Mouse (Mus musculus) myocyte (in vitro differentiated cells): ENCODE results near the gene Tmem252. TPM values are rescaled to one million over a fixed set of nuclear protein-coding genes. Genes with fewer than 3 reads are reported as not detected.
A peak's percentile ranks its signal among the peaks of the same experiment; 100 is the strongest.
"Not testable (repeated sequence)": the region's sequence is repeated elsewhere in the genome, so short reads cannot be mapped to it uniquely, and the experiment has no call there.

Source experiments
- H3K27me3 ChIP-seq: one replicate; pipeline ENCODE4 v1.6.1; 2011; ENCODE audit not compliant: control insufficient read depth, insufficient read depth, insufficient read length
- H3K36me3 ChIP-seq: one replicate; pipeline ENCODE4 v1.6.1; 2011; ENCODE audit not compliant: control insufficient read depth, insufficient read depth
- H3K4me2 ChIP-seq: one replicate; pipeline ENCODE4 v1.6.1; 2011; ENCODE audit warnings: low read depth, control low read depth
- H3K4me3 ChIP-seq: one replicate; pipeline ENCODE4 v1.5.1; 2011; ENCODE audit warnings: mild to moderate bottlenecking, control low read depth, moderate library complexity
- H3K79me2 ChIP-seq: one replicate; pipeline ENCODE4 v1.6.1; 2011; ENCODE audit not compliant: control insufficient read depth, insufficient read depth
- H3ac ChIP-seq: one replicate; pipeline ENCODE4 v1.6.1; 2011; ENCODE audit not compliant: control insufficient read depth, insufficient read length
- CEBPB ChIP-seq: IDR thresholded peaks from 2 replicates; pipeline ENCODE4 v1.6.1; 2011; ENCODE audit warnings: mild to moderate bottlenecking, moderate library complexity; ENCODE audit not compliant: poor library complexity, insufficient read depth, severe bottlenecking
- E2F4 ChIP-seq: IDR thresholded peaks from one replicate; pipeline ENCODE4 v1.6.1; 2011; ENCODE audit warnings: mild to moderate bottlenecking, control low read depth, moderate library complexity; ENCODE audit not compliant: insufficient read depth
- MAX ChIP-seq: IDR thresholded peaks from one replicate; pipeline ENCODE4 v1.6.1; 2011; ENCODE audit warnings: low read depth, mild to moderate bottlenecking, control low read depth
- MYOD1 ChIP-seq, 3 experiments: IDR thresholded peaks; one replicate each; pipeline ENCODE4 v1.6.1; 2011; ENCODE audit warnings: control low read depth in 2 of 3, low read depth in 2 of 3, mild to moderate bottlenecking in 2 of 3, moderate library complexity in 1 of 3; ENCODE audit not compliant: insufficient read length in 2 of 3, control insufficient read depth in 1 of 3
- MYOG ChIP-seq, 3 experiments: IDR thresholded peaks; one replicate each; pipeline ENCODE4 v1.6.1; 2011; ENCODE audit warnings: control low read depth in 2 of 3, low read depth in 2 of 3, mild to moderate bottlenecking in 2 of 3; ENCODE audit not compliant: insufficient read length in 2 of 3, control insufficient read depth in 1 of 3, insufficient read depth in 1 of 3
- POLR2A ChIP-seq: IDR thresholded peaks from one replicate; pipeline ENCODE4 v1.6.1; 2011; ENCODE audit warnings: low read depth, mild to moderate bottlenecking, control low read depth, moderate library complexity; ENCODE audit not compliant: insufficient read length
- POLR2AphosphoS2 ChIP-seq: IDR thresholded peaks from one replicate; pipeline ENCODE4 v1.6.1; 2011; ENCODE audit warnings: low read depth, control low read depth; ENCODE audit not compliant: insufficient read length
- REST ChIP-seq: IDR thresholded peaks from one replicate; pipeline ENCODE4 v1.6.1; 2011; ENCODE audit warnings: mild to moderate bottlenecking, control low read depth, moderate library complexity; ENCODE audit not compliant: insufficient read depth, insufficient read length
- SRF ChIP-seq: IDR thresholded peaks from one replicate; pipeline ENCODE4 v1.6.1; 2011; ENCODE audit warnings: low read depth; ENCODE audit not compliant: control insufficient read depth, insufficient read length
- TCF12 ChIP-seq: IDR thresholded peaks from one replicate; pipeline ENCODE4 v1.6.1; 2011; ENCODE audit warnings: mild to moderate bottlenecking, control low read depth; ENCODE audit not compliant: poor library complexity, insufficient read depth, severe bottlenecking
- TCF3 ChIP-seq: IDR thresholded peaks from one replicate; pipeline ENCODE4 v1.6.1; 2011; ENCODE audit warnings: low read depth, control low read depth; ENCODE audit not compliant: insufficient read length
- USF1 ChIP-seq: IDR thresholded peaks from one replicate; pipeline ENCODE4 v1.6.1; 2011; ENCODE audit warnings: low read depth, mild to moderate bottlenecking, control low read depth, moderate library complexity
- polyA plus RNA-seq: library from polyadenylated mRNA; unstranded; fragments of >200 nt; fragmentation: generic; extraction: Trizol; gene quantifications from one replicate; pipeline ENCODE4 v1.2.1, GENCODE M21; 2012; ENCODE audit warnings: missing spikeins

Tmem252 gene
- polyA plus RNA-seq, 1 experiment = 2.7 TPM

DNA sequence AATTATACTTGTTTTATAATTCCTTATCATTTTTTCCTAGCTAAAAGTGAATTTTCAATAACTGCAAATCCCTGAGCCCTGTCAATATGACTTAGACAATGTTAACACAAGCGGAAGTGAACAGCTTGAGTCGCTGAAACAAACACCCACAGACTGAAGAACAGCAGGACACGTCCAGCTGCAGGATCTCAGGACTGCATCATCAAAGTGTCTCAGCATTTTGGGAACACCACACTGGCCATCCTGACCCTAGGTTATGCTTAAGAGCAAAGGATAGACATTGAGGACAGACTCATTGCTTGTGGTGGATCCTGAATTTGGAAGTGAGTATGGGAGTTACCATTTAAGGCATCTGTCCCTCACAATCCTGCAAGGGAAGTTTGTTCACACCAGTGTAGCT is 25.4 kb downstream of the Tmem252 start:
- Histone ChIP-seq H3K4me2 (peak overlapping the region; percentile 48), H3K4me3 (no peak overlapping the region), H3K36me3 (no peaks in the 10 kb centered on the region), H3K27me3 (no peaks in the 10 kb centered on the region), H3K79me2 (no peaks in the 10 kb centered on the region), H3ac (no peak overlapping the region)
- TF ChIP-seq TCF12 = no peak
- no peak for TF ChIP-seq TCF3
- no peak for TF ChIP-seq E2F4
- no peak for TF ChIP-seq USF1

DNA sequence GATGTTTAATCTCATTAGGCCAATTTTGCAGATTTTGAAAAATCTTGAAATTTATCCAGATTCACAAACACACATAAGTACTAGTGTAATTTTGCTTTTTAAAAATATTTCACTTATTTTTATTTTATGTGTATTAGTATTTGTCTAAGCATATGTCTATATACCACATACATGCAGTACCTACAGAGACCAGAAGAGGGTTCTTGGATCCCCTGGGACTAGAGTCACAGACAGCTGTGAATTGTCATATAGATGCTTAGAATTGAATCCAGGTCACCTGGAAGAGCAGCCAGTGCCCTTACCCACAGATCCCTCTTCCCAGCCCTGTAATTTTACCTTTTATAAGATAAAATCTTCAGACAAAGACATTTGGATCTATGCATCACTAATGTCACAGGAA is 26.1 kb downstream of the Tmem252 start:
- TF ChIP-seq USF1 = no peak
- TF ChIP-seq POLR2A = no peak
- no peaks in the 10 kb centered on the region for H3K79me2 ChIP-seq
- no peaks in the 10 kb centered on the region for H3K36me3 ChIP-seq
- H3ac ChIP-seq = no peak overlapping the region
- no peak overlapping the region for H3K4me3 ChIP-seq
- H3K27me3 ChIP-seq = no peaks in the 10 kb centered on the region
- H3K4me2 ChIP-seq = peak overlapping the region; percentile 39

DNA sequence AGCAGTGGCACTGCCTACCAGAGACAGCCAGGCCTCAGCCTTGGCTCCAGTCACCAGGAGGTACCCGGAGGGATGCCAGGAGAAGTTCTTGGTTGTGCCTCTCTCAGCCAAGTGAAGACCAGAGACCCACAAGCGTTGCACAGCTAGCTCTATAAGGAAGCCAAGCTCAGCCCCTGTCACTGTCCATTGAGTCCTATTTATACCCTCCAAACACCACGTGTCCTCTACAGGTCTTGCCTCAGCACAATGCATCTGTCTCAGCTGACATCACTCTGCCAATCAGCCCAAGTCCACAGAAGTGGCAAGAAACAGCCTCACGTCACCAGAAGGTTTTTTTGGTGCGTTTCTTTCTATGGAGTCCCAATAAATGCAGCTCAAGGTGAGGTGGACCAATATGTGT is 26.9 kb downstream of the Tmem252 start:
- H3ac ChIP-seq = no peak overlapping the region
- TF ChIP-seq POLR2A (no peak), TCF12 (no peak), TCF3 (no peak), SRF (no peak), REST (no peak), USF1 (peak; percentile 62), CEBPB (no peak), MYOD1 (IDR thresholded peaks at IDR 0.05; ENCODE audit: control insufficient read depth in 1 of 3, insufficient read length in 2 of 3, low read depth in 2 of 3) (peak in 2 of 3 experiments; percentile 29 to 34), MYOG (IDR thresholded peaks at IDR 0.05; ENCODE audit: control insufficient read depth in 1 of 3, insufficient read depth in 1 of 3, insufficient read length in 2 of 3, low read depth in 2 of 3) (no peak)
- H3K4me2 ChIP-seq = peak overlapping the region; percentile 39
- no peaks in the 10 kb centered on the region for H3K36me3 ChIP-seq
- H3K79me2 ChIP-seq = no peaks in the 10 kb centered on the region
- no peak overlapping the region for H3K4me3 ChIP-seq
- H3K27me3 ChIP-seq = no peaks in the 10 kb centered on the region

DNA sequence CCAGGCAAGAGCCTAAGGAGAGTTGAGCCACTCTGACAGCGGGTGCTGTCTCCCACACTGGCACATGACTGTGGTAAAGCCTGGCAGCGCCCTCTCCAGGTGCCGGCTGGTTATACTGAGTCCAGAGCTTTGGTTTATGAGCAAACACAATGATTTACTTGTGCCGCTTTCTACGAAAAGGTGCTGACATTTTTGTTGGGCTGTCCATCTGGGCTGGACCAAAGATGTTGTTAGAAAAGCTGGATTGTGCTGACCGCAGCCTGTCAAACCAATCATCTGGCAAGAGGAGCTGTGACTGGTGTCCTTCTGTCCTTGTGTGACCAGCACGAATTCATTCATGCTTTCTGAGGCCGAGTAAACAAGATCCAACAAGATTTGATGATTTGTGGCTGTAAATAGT is 27.9 kb downstream of the Tmem252 start:
- Histone ChIP-seq H3K4me2 (no peak overlapping the region), H3K27me3 (no peaks in the 10 kb centered on the region), H3K36me3 (no peaks in the 10 kb centered on the region), H3K4me3 (no peak overlapping the region), H3K79me2 (no peaks in the 10 kb centered on the region), H3ac (no peak overlapping the region)
- TF ChIP-seq SRF (no peak), POLR2AphosphoS2 (no peak), POLR2A (no peak), TCF12 (no peak), E2F4 (no peak), REST (no peak), CEBPB (no peak)

DNA sequence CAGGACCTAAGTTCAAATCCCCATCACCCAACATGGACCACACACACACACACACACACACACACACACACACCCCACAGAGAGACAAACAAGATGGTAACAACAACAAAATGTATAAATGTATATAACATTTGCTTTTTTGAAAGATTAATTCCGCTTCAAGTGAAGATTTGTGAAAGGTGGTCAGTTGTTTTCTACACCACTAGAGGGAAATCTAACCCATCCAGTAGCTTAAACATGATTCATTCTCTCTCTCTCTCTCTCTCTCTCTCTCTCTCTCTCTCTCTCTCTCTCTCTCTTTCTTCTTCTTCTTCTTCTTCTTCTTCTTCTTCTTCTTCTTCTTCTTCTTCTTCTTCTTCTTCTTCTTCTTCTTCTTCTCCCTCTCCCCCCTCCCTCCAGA is 29.4 kb downstream of the Tmem252 start:
- not testable (repeated sequence) for H3ac ChIP-seq, H3K27me3 ChIP-seq, H3K36me3 ChIP-seq, H3K79me2 ChIP-seq, H3K4me2 ChIP-seq, H3K4me3 ChIP-seq

DNA sequence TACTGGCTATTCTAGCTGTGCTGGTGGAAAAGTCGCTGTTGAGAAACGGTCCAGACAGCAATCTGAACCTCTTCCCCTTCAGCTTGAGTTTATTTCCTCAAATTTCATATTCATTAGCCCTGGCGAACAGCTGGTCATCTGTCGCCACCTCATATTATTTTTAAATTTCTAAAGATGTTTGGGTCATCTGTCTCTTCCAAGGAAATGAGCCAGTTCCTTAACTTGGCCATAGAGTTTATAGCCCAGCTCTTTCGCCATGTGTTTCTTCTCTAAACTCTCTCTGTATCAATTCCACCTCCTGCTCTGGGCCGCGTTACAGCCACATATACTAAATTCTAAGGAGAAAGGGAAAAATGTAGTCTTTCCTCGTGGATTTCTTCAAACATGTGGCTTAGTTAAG is 29.9 kb downstream of the Tmem252 start:
- H3K36me3 ChIP-seq = no peaks in the 10 kb centered on the region
- H3K79me2 ChIP-seq = no peaks in the 10 kb centered on the region
- H3ac ChIP-seq = no peak overlapping the region
- no peak overlapping the region for H3K4me3 ChIP-seq
- TF ChIP-seq TCF12 (peak; percentile 11), USF1 (no peak), CEBPB (no peak), E2F4 (no peak), MYOD1 (IDR thresholded peaks at IDR 0.05; ENCODE audit: control insufficient read depth in 1 of 3, insufficient read length in 2 of 3, low read depth in 2 of 3) (peak in 1 of 3 experiments; percentile 3), SRF (no peak), POLR2AphosphoS2 (no peak), MAX (no peak), TCF3 (no peak), MYOG (IDR thresholded peaks at IDR 0.05; ENCODE audit: control insufficient read depth in 1 of 3, insufficient read depth in 1 of 3, insufficient read length in 2 of 3, low read depth in 2 of 3) (peak in 1 of 3 experiments; percentile 68), POLR2A (no peak), REST (no peak)
- no peaks in the 10 kb centered on the region for H3K27me3 ChIP-seq
- no peak overlapping the region for H3K4me2 ChIP-seq
